Mouse (Mus musculus) bone marrow macrophage, adult 2 months (primary cell): ENCODE measurements around the gene Lrrc26.

Experiments
- CTCF ChIP-seq: IDR thresholded peaks from 2 replicates; pipeline ENCODE4 v1.5.1; 2012; ENCODE audit warnings: low read depth, mild to moderate bottlenecking, low read length, moderate library complexity
- POLR2A ChIP-seq: IDR thresholded peaks from 2 replicates; pipeline ENCODE4 v1.6.1; 2012; ENCODE audit warnings: mild to moderate bottlenecking, low read depth, low read length, borderline replicate concordance

DNA sequence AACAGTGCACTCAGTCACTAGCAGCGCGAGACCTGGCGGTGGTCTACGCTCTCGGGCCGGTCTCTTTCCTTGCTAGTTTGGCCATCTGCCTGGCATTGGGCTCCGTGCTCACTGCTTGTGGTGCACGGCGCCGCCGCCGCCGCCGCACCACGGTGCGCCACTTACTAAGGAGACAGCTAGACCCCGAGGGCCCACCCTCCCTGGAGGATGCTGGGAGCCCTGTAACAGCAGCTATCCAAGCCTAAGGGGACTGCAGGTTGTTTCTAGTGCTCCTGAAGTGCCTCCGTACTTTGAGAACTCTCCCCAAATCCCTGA lies 1.1 kb downstream of the Lrrc26 start:
- TF ChIP-seq POLR2A, result no peak
- no peak for TF ChIP-seq CTCF
